Mouse (Mus musculus) C2C12 (cell line): ENCODE data around the gene Nfxl1. TPM values are rescaled to one million over a fixed set of nuclear protein-coding genes. Genes with fewer than 3 reads are reported as not detected.
"Not testable (repeated sequence)": the region's sequence is repeated elsewhere in the genome, so short reads cannot be mapped to it uniquely, and the experiment has no call there.

Experiments
- H3K27me3 ChIP-seq: one replicate; pipeline ENCODE4 v1.6.1; 2011; ENCODE audit not compliant: control insufficient read depth, insufficient read depth, insufficient read length
- H3K36me3 ChIP-seq: one replicate; pipeline ENCODE4 v1.6.1; 2011; ENCODE audit not compliant: control insufficient read depth, insufficient read depth
- H3K4me3 ChIP-seq: one replicate; pipeline ENCODE4 v1.5.1; 2011; ENCODE audit warnings: mild to moderate bottlenecking, control low read depth; ENCODE audit not compliant: poor library complexity, insufficient read depth, severe bottlenecking
- H3K79me2 ChIP-seq: one replicate; pipeline ENCODE4 v1.6.1; 2011; ENCODE audit not compliant: control insufficient read depth, insufficient read depth
- H3K79me3 ChIP-seq: one replicate; pipeline ENCODE4 v1.6.1; 2011; ENCODE audit warnings: low read depth, control low read depth
- H3ac ChIP-seq: one replicate; pipeline ENCODE3; 2011; ENCODE audit warnings: low read depth; ENCODE audit not compliant: control insufficient read depth, insufficient read length
- CEBPB ChIP-seq: IDR thresholded peaks from one replicate; pipeline ENCODE4 v1.6.1; 2011; ENCODE audit warnings: low read depth, mild to moderate bottlenecking, control low read depth, moderate library complexity
- CTCF ChIP-seq: IDR thresholded peaks from one replicate; pipeline ENCODE4 v1.5.1; 2011; ENCODE audit not compliant: control insufficient read depth, insufficient read depth, insufficient read length
- FOSL1 ChIP-seq: IDR thresholded peaks from one replicate; pipeline ENCODE4 v1.8.0; 2011; ENCODE audit warnings: mild to moderate bottlenecking, low read length; ENCODE audit not compliant: poor library complexity, insufficient read depth, severe bottlenecking
- MAX ChIP-seq: IDR thresholded peaks from one replicate; pipeline ENCODE4 v1.6.1; 2011; ENCODE audit warnings: mild to moderate bottlenecking, control low read depth
- MYOD1 ChIP-seq: IDR thresholded peaks from one replicate; pipeline ENCODE4 v1.6.1; 2011; ENCODE audit warnings: low read depth; ENCODE audit not compliant: control insufficient read depth, insufficient read length
- MYOG ChIP-seq: IDR thresholded peaks from one replicate; pipeline ENCODE4 v1.6.1; 2011; ENCODE audit not compliant: control insufficient read depth, insufficient read length; ENCODE audit errors: extremely low read depth
- USF1 ChIP-seq: IDR thresholded peaks from one replicate; pipeline ENCODE4 v1.6.1; 2011; ENCODE audit warnings: low read depth, mild to moderate bottlenecking, control low read depth, moderate library complexity
- polyA plus RNA-seq: library from polyadenylated mRNA; unstranded; fragments of >200 nt; fragmentation: generic; extraction: Trizol; gene quantifications from one replicate; pipeline ENCODE4 v1.2.1, GENCODE M21; 2012; ENCODE audit warnings: missing spikeins

Nfxl1 gene
- polyA plus RNA-seq, 1 experiment = 7.0 TPM

GRCm38 (mm10) chr5:72565621-72566020, 6.1 kb upstream of the Nfxl1 start:
- Histone ChIP-seq H3K79me2 (no peaks in the 10 kb centered on the region), H3K79me3 (no peaks in the 10 kb centered on the region), H3K4me3 (no peak overlapping the region), H3ac (no peak overlapping the region), H3K36me3 (no peaks in the 10 kb centered on the region), H3K27me3 (no peaks in the 10 kb centered on the region)
- no peak for TF ChIP-seq FOSL1
- no peak for TF ChIP-seq CEBPB
- no peak for TF ChIP-seq MAX
- no peak for TF ChIP-seq USF1
- TF ChIP-seq MYOD1 = no peak
- no peak for TF ChIP-seq MYOG
- TF ChIP-seq CTCF = no peak

GRCm38 (mm10) chr5:72563183-72563582, 3.7 kb upstream of the Nfxl1 start:
- H3K79me3 ChIP-seq, H3K27me3 ChIP-seq, H3ac ChIP-seq, H3K36me3 ChIP-seq, H3K4me3 ChIP-seq: not testable (repeated sequence)
- H3K79me2 ChIP-seq = peaks cover 12% of the 10 kb centered on the region

- Histone ChIP-seq H3ac (no peak overlapping the region), H3K36me3 (peaks cover 6% of the 10 kb centered on the region), H3K27me3 (no peaks in the 10 kb centered on the region), H3K4me3 (no peak overlapping the region), H3K79me3 (peaks cover 14% of the 10 kb centered on the region), H3K79me2 (peaks cover 30% of the 10 kb centered on the region)
- no peak for TF ChIP-seq MYOD1
- no peak for TF ChIP-seq USF1
- TF ChIP-seq CTCF = no peak
- TF ChIP-seq MYOG = no peak
- no peak for TF ChIP-seq FOSL1
- TF ChIP-seq MAX = no peak
- TF ChIP-seq CEBPB = no peak
Observed at GRCm38 (mm10) chr5:72560976-72561628, 1.6 kb upstream of the Nfxl1 start.

GRCm38 (mm10) chr5:72558716-72559526, 563 bp downstream of the Nfxl1 start:
- Histone ChIP-seq H3ac (peak overlapping the region; percentile 99), H3K79me3 (peaks cover 14% of the 10 kb centered on the region), H3K4me3 (peak overlapping the region; percentile 64), H3K36me3 (peaks cover 23% of the 10 kb centered on the region), H3K27me3 (no peaks in the 10 kb centered on the region), H3K79me2 (peaks cover 30% of the 10 kb centered on the region)
- TF ChIP-seq MYOG (no peak), CEBPB (no peak), MYOD1 (no peak), FOSL1 (no peak), USF1 (no peak), CTCF (no peak), MAX (no peak)

- TF ChIP-seq USF1 = no peak
- no peak for TF ChIP-seq CEBPB
- TF ChIP-seq FOSL1 = no peak
- no peak for TF ChIP-seq MYOG
- TF ChIP-seq CTCF = no peak
- no peak for TF ChIP-seq MYOD1
- no peak for TF ChIP-seq MAX
- H3ac ChIP-seq = no peak overlapping the region
Observed at GRCm38 (mm10) chr5:72556245-72556644, 3.2 kb downstream of the Nfxl1 start.

GRCm38 (mm10) chr5:72551209-72551608, 8.3 kb downstream of the Nfxl1 start:
- Histone ChIP-seq H3K79me3 (peaks cover 2% of the 10 kb centered on the region), H3K27me3 (no peaks in the 10 kb centered on the region), H3K4me3 (no peak overlapping the region), H3K79me2 (peaks cover 11% of the 10 kb centered on the region), H3K36me3 (peaks cover 66% of the 10 kb centered on the region), H3ac (no peak overlapping the region)
- no peak for TF ChIP-seq CTCF
- TF ChIP-seq MYOG = no peak

More at GRCm38 (mm10) chr5:72556245-72556644, 3.2 kb downstream of the Nfxl1 start:
- Histone ChIP-seq H3K27me3 (no peaks in the 10 kb centered on the region), H3K79me2 (peaks cover 42% of the 10 kb centered on the region), H3K36me3 (peaks cover 49% of the 10 kb centered on the region), H3K4me3 (no peak overlapping the region), H3K79me3 (peaks cover 16% of the 10 kb centered on the region)
